Mouse (Mus musculus) lung, postnatal 0 days (tissue): ENCODE measurements around the gene Lmbrd2.

Experiments
- CTCF ChIP-seq: IDR thresholded peaks from 2 replicates; pipeline ENCODE4 v1.5.1; 2016; ENCODE audit warnings: antibody characterized with exemption, mild to moderate bottlenecking
- EP300 ChIP-seq: IDR thresholded peaks from 2 replicates; pipeline ENCODE4 v1.6.1; 2016; ENCODE audit warnings: antibody characterized with exemption, mild to moderate bottlenecking, control low read depth

DNA sequence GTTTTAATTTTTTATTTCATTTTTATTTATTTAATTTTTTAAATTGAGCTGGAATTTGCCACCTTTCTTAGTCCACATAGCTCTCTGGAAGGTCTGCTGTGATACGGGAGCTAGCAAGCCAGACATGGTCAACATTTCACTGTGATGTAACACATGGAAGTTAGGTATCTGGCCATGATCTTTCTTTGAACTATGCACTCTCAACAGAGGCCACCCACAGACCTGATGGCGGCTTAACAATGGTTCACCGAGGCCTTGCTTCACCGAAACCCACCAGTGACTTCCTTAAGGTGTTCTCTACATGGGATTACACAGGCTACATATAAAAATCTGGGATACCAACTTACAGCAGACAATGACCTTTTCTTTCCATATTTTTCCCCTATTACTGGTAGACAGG, 26.2 kb upstream of the Lmbrd2 start:
- TF ChIP-seq CTCF = no peak
- TF ChIP-seq EP300 = no peak
